Mouse (Mus musculus) urinary bladder, postnatal 25 days (tissue): ENCODE results near the gene Mllt11.
"Not testable (repeated sequence)": the region's sequence is repeated elsewhere in the genome, so short reads cannot be mapped to it uniquely, and the experiment has no call there.

Experiments used
- DNase-seq: peaks from one replicate; pipeline ENCODE4 v3.0.0; 2022; ENCODE audit warnings: low spot score

Gene Mllt11

GRCm38 (mm10) chr3:95217255-95218134, 14.5 kb downstream of the Mllt11 start, which contains the start of gene Gabpb2:
Gabpb2 (minus strand) TSS chr3:95217916.
- peak; percentile 97 for DNase-seq

- DNase-seq = no peak
Observed at GRCm38 (mm10) chr3:95216655-95217254, 15.2 kb downstream of the Mllt11 start.

- DNase-seq = no peak
Observed at GRCm38 (mm10) chr3:95213609-95213975, 18.4 kb downstream of the Mllt11 start.

- not testable (repeated sequence) for DNase-seq
Observed at GRCm38 (mm10) chr3:95212889-95213608, 18.9 kb downstream of the Mllt11 start.

GRCm38 (mm10) chr3:95210585-95210984, 21.4 kb downstream of the Mllt11 start:
- DNase-seq = no peak

GRCm38 (mm10) chr3:95208286-95208685, 23.7 kb downstream of the Mllt11 start:
- DNase-seq = no peak

GRCm38 (mm10) chr3:95203880-95204279, 28.1 kb downstream of the Mllt11 start:
- DNase-seq = no peak

GRCm38 (mm10) chr3:95200562-95200961, 31.4 kb downstream of the Mllt11 start:
- DNase-seq = no peak

GRCm38 (mm10) chr3:95200132-95200531, 31.8 kb downstream of the Mllt11 start:
- DNase-seq = peak; percentile 31

- no peak for DNase-seq
Observed at GRCm38 (mm10) chr3:95199101-95199500, 32.9 kb downstream of the Mllt11 start.

GRCm38 (mm10) chr3:95195772-95196171, 36.2 kb downstream of the Mllt11 start:
- no peak for DNase-seq

GRCm38 (mm10) chr3:95194721-95195135, 37.2 kb downstream of the Mllt11 start:
- DNase-seq = no peak

- no peak for DNase-seq
Observed at GRCm38 (mm10) chr3:95186888-95187287, 45.1 kb downstream of the Mllt11 start.

GRCm38 (mm10) chr3:95186100-95186499, 45.9 kb downstream of the Mllt11 start:
- DNase-seq = no peak

GRCm38 (mm10) chr3:95184796-95185577, 47.0 kb downstream of the Mllt11 start:
- DNase-seq = no peak

GRCm38 (mm10) chr3:95181841-95182240, 50.1 kb downstream of the Mllt11 start:
- DNase-seq = no peak

- no peak for DNase-seq
Observed at GRCm38 (mm10) chr3:95179890-95180289, 52.1 kb downstream of the Mllt11 start.

GRCm38 (mm10) chr3:95178948-95179347, 53.0 kb downstream of the Mllt11 start:
- no peak for DNase-seq

GRCm38 (mm10) chr3:95177583-95177982, 54.4 kb downstream of the Mllt11 start:
- DNase-seq = no peak

- no peak for DNase-seq
Observed at GRCm38 (mm10) chr3:95176500-95176899, 55.5 kb downstream of the Mllt11 start.

GRCm38 (mm10) chr3:95174011-95174592, 57.9 kb downstream of the Mllt11 start:
- DNase-seq = peak; percentile 86
